Mouse (Mus musculus): ENCODE measurements around the gene Cers2. TPM values are rescaled to one million over a fixed set of nuclear protein-coding genes. Genes with fewer than 3 reads are reported as not detected.
A peak's percentile ranks its signal among the peaks of the same experiment; 100 is the strongest.

The Cers2 gene
- total RNA-seq, 2 experiments from 2014 or later = 37.4 to 42.2 TPM

DNA sequence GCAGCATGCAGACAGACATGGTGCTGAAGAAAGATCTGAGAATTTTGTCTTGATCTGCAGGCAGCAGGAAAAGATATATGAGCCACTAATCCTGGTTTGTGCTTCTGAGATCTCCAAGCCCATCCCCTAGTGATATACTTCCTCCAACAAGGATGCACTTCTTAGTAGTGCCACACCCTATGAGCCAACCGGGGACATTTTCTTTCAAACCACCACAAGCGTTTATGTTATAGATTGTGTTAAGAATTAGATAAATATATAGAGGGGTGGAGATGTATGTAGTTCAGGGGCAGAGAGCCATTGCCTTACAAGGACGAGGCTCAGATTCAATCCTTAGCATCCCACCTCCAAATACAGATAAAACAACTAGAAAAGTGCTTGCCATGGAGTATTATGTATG, 4.1 kb upstream of the Cers2 start:
- no peak for TF ChIP-seq CTCF (IDR thresholded peaks at IDR 0.05)
- Histone ChIP-seq H3K4me3 (no peak overlapping the region), H3K27ac (no peak overlapping the region)
- no peak for DNase-seq (ENCODE audit: extremely low spot score in 1 of 2, low spot score in 2 of 2)
- intact Hi-C loops (cut with DNase I) = no loop called here

DNA sequence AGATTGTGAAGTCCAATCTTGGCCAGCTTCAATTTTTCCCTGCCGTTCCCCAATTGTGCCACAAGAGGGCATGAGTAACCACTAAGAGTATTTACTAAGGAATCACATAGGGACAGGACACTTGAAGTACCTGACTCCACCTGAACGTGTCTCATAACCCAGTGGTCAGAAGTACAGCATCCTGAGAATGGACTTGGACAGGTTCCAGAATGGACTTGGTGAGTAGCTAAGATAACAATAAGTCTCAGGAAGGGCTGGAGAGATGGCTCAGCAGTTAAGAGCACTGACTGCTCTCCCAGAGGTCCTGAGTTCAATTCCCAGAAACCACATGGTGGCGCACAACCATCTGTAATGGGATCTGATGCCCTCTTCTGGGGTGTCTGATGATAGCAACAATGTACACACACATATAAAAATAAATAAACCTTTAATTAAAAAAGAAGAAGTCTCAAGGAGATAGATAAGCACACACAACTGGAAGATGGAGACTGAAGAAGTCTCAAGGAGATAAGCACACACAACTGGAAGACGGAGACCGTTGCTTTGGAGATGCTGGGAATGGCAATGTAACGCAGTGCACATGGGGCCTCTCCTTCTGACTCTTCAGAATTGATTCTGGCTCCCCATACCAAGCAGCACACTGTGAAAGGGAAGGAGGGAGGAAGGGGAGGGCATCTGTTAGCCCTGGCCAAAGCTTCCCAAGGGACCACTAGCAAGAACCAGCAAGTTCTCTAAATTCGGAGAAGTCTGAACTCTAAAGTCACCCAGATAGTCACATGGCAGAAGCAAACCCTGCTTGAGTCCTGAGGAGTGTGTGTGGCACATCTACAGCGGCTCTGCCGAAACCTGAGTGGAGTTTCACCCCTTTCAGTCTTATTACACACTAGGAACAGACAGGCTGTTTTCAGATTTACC, 3.4 kb upstream of the Cers2 start:
- intact Hi-C loops (cut with DNase I) = no loop called here
- Histone ChIP-seq H3K4me3 (no peak overlapping the region), H3K27ac (no peak overlapping the region)
- peak; percentile 46 to 67 for DNase-seq (ENCODE audit: extremely low spot score in 1 of 2, low spot score in 2 of 2)
- TF ChIP-seq CTCF (IDR thresholded peaks at IDR 0.05) = peak; percentile 74

DNA sequence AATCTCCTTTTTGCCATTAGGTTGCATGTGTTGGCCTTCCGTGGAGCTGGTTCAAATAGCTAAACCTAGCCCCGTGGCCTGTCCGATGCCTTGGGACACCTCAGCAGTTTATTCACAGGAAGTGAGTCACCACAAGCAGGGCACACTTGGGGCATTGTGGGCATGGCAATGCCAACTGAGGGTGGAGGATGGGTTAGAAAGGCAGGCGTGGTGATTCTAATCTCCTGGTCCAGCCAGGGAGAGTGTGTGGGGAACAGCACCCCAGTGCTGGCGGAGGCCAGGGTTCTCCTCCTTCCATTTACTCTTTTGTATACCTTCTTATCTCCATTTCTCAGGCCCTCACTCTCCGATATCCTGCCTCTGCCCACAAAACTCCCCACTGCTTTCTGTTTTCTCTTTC, 2.0 kb upstream of the Cers2 start:
- no peak overlapping the region for H3K4me3 ChIP-seq
- no peak overlapping the region for H3K27ac ChIP-seq
- no peak for DNase-seq (ENCODE audit: extremely low spot score in 1 of 2, low spot score in 2 of 2)
- intact Hi-C loops (cut with DNase I) = loop anchor here (2.0 kb wide), 1 partner anchor 30 kb away; the partner anchor contains the start of gene Prune1
- TF ChIP-seq CTCF (IDR thresholded peaks at IDR 0.05) = no peak

DNA sequence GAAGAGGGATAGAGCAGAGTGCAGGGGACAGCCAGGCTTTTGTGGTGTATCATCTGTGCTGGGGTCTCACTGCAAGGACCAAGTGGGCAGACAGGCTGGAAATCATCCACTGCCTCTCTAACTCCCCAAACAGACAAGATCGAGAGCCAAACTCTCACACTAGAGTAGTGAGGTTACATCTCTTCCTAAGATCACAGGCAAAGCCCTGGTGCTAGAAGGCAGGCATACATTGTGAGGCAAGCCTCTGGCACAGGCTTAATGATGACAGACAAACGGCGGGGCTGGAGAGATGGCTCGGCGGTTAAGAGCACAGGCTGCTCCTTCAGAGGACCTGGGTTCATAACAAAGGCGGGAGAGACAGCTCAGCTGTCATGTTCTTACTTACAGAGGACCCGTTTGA, 1.1 kb upstream of the Cers2 start:
- H3K27ac ChIP-seq = no peak overlapping the region
- DNase-seq (ENCODE audit: extremely low spot score in 1 of 2, low spot score in 2 of 2) = no peak
- intact Hi-C loops (cut with DNase I) = loop anchor here (2.0 kb wide), 1 partner anchor 31 kb away; the partner anchor contains the start of gene Prune1
- no peak overlapping the region for H3K4me3 ChIP-seq
- TF ChIP-seq CTCF (IDR thresholded peaks at IDR 0.05) = no peak

DNA sequence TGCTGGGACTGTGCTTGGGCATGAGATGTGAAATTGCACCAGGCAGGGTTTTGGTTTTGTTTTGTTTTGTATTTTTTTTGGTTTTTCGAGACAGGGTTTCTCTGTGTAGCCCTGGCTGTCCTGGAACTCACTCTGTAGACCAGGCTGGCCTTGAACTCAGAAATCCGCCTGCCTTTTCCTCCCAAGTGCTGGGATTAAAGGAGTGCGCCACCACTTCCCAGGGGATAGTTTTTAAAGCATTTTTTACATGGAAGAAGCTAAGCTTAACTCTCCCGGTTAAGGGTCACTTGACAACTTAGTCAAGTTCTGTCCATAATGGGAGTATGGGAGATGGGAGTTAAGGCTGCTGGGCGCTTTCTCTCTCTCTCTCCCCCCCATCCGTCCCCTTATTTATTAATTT, 516 bp upstream of the Cers2 start:
- no peak overlapping the region for H3K27ac ChIP-seq
- TF ChIP-seq CTCF (IDR thresholded peaks at IDR 0.05) = no peak
- intact Hi-C loops (cut with DNase I) = no loop called here

DNA sequence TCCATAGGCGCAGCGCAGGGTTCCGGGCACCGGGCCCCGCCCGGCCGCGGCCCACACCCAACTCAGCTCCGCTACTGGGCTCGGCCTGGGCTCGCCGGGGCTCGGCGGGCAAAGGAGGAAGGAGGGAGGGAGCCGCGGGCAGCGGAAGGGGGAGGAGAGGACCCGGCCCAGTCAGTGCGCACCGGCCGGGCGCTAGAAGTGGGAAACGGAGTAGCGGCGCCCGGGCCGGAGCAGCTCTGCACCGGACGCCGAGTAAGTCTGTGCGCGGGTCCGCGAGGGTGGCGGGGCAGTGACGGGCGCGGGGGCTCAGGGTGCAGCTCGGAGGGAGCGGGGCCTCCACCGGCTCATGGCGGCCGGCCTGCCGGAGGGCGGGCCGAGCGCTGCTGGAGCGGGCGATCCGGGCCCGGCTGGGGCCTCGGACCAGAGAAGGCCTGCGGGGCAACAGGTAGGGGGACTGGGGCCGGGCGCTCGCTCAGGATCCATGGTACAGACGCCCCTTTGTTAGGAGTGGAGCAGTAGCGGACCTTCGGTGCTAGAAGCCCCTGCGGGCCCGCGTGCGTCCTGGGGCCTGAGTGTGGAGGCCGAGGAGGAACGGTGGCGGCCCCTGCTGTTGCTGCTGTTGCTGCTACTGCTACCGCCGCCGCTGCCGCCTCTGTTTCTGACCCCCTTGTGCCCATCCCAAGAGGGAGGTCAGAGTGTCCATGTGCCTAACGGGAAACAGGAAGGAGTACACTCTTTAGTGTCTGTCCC, 678 bp downstream of the Cers2 start:
- intact Hi-C loops (cut with DNase I) = no loop called here
- H3K27ac ChIP-seq = peak overlapping the region; percentile 85
- DNase-seq (ENCODE audit: extremely low spot score in 1 of 2, low spot score in 2 of 2) = peak; percentile 66 to 72
- peak; percentile 20 for TF ChIP-seq CTCF (IDR thresholded peaks at IDR 0.05)
- H3K4me3 ChIP-seq = peak overlapping the region; percentile 72

More for the DNA sequence above, 516 bp upstream of the Cers2 start:
- H3K4me3 ChIP-seq = no peak overlapping the region
- no peak for DNase-seq (ENCODE audit: extremely low spot score in 1 of 2, low spot score in 2 of 2)

DNA sequence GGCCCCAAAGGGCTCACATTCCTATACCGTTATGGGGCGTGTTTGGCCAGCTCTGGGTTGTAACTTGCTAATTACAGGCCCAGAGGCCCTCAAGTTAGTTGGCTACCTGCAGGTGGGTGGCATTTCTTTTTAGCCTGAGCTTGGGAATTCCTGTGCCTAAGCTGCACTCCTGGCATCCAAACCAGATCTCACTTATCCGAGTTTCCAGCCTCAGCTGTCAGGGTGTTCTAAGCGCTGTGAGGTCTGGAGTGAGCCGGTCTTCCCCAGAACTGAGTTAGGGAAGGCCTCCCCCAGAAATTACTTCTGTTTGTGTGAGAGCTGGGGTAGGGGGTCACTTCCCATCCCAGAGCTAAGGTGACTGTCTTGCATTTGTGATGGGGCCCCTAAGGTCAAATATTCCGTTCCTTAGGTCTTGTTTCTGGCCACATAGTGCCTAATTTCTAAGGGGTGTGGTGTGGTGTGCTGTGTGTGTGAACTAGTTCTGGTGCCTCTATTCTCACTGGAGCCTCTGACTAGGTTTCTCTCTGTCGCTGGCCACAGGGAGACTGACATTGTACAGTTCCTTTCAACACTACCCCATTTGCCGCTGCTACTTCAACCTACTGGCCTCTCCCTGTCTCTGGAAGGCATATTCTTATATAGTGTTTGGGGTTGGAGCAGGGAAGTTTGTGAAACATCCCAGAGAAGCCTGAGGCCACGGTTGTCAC, 1.4 kb downstream of the Cers2 start:
- DNase-seq (ENCODE audit: extremely low spot score in 1 of 2, low spot score in 2 of 2) = no peak
- TF ChIP-seq CTCF (IDR thresholded peaks at IDR 0.05) = no peak
- Histone ChIP-seq H3K4me3 (peak overlapping the region; percentile 72), H3K27ac (peak overlapping the region; percentile 85)
- intact Hi-C loops (cut with DNase I) = no loop called here

DNA sequence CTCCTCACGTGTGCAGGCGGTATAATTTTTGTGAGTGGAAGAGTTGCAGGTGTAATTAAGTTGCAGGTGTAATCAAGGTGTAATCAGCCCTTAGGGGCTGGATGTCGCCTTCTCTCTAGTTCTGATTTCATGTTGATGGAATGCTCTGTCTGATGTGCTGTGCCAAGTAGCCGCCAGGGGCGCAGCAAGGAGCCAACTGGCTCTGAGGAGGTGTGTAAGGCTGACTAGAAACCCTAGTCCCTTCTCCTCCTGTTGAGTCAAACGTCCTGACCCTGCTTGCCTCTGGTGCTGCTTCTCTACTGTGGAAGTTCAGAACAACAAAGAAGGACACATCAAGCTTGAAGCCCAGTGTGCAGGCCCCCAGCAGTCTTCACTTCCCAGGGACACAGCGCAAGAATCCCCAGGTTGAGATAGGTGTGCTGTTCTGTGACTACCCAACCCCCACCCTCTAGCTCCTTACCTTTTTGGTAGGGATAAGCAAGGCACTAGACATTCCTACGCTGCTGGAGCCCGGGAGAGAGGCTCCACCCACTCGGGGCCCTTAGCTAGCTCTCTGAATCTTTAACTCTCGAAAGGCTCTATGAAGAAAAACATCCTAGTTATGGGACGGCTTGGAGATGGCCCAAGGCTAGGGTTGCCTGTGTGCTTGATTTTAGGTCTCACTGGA, 3.0 kb downstream of the Cers2 start:
- intact Hi-C loops (cut with DNase I) = no loop called here

DNA sequence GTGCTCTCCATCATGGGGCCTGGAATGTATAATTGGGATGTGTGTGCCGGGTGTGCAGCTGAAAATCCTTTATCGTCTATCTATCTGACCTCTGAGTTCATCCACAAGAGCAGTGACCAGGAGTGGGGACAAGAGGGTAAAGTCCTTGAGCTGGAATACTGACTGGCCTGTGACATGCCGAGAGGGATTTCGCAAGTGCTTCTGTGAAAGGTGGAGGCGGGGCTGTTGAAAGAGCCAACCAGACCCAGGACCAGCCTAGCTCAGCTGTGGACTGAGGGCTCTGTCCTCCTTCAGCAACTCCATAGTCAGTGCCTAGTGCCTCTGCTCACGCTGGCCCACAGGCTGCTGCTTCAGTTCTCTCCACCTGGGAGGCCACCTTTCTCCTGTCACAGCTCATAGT, 4.0 kb downstream of the Cers2 start:
- TF ChIP-seq CTCF (IDR thresholded peaks at IDR 0.05) = no peak
- DNase-seq (ENCODE audit: extremely low spot score in 1 of 2, low spot score in 2 of 2) = peak in 1 of 2 experiments; percentile 16
- intact Hi-C loops (cut with DNase I) = no loop called here
- Histone ChIP-seq H3K4me3 (no peak overlapping the region), H3K27ac (peak overlapping the region; percentile 38; the same call in 1 of the 2 replicates)

More for the DNA sequence above, 3.0 kb downstream of the Cers2 start:
- TF ChIP-seq CTCF (IDR thresholded peaks at IDR 0.05) = peak; percentile 77
- no peak overlapping the region for H3K4me3 ChIP-seq
- H3K27ac ChIP-seq = peak overlapping the region; percentile 34; the same call in 1 of the 2 replicates
- peak; percentile 40 to 47 for DNase-seq (ENCODE audit: extremely low spot score in 1 of 2, low spot score in 2 of 2)

DNA sequence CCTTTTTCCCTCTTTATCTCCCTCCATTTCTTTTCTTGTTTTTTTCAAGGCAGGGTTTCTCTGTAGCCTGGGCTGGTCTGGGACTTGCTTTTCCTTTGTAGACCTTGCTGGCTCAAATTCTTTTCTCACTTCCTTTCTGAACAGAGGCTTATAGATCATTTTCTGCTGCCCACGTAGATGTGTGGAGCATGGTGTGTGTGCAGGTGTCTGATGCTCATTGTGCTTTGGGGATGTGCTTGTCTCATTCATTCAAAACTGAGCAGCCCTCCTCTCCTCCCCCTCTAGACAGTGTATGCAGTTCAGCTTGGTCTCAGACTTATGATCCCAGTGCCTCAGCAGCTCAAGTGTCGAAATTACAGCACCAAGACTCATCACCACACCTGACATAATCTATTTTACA, 4.5 kb downstream of the Cers2 start:
- Histone ChIP-seq H3K27ac (peak overlapping the region; percentile 38; the same call in 1 of the 2 replicates), H3K4me3 (no peak overlapping the region)
- no peak for DNase-seq (ENCODE audit: extremely low spot score in 1 of 2, low spot score in 2 of 2)
- no peak for TF ChIP-seq CTCF (IDR thresholded peaks at IDR 0.05)
- intact Hi-C loops (cut with DNase I) = no loop called here
